Mouse (Mus musculus): ENCODE data around the gene B020004J07Rik. TPM values are rescaled to one million over a fixed set of nuclear protein-coding genes. Genes with fewer than 3 reads are reported as not detected.
"Not testable (repeated sequence)": the region's sequence is repeated elsewhere in the genome, so short reads cannot be mapped to it uniquely, and the experiment has no call there.

The B020004J07Rik gene
- total RNA-seq (2017): not detected in 2 replicates

DNA sequence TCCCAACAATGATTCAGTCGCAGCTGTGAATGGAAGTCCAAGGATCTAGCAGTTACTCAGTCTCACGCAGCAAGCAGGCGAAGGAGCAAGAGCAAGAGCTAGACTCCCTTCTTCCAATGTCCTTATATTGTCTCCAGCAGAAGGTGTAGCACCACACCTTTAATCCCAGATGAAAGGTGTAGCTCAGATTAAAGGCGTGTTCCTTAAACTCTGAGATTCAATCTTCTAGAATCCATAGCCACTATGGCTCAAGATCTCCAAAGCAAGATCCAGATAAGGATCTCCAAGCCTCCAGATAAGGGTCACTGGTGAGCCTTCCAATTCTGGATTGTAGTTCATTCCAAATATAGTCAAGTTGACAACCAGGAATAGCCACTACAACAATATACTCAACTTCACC lies at the start of gene B020004J07Rik:
TSS of gene B020004J07Rik (minus strand) at position 101 of the 400 bp plus-strand sequence.
- ATAC-seq (replicated peaks; ENCODE audit: low read depth, poor library complexity, severe bottlenecking): not testable (repeated sequence)

GRCm38 (mm10) chr4:101889377-101889776 lies 45.6 kb upstream of the B020004J07Rik start:
- ATAC-seq (replicated peaks; ENCODE audit: low read depth, poor library complexity, severe bottlenecking): no peak

- no peak for ATAC-seq (replicated peaks; ENCODE audit: low read depth, poor library complexity, severe bottlenecking)
Measured at GRCm38 (mm10) chr4:101883641-101884040, 39.8 kb upstream of the B020004J07Rik start.

- not testable (repeated sequence) for ATAC-seq (replicated peaks; ENCODE audit: low read depth, poor library complexity, severe bottlenecking)
Measured at GRCm38 (mm10) chr4:101875687-101876086, 31.9 kb upstream of the B020004J07Rik start.

GRCm38 (mm10) chr4:101872031-101872430 lies 28.2 kb upstream of the B020004J07Rik start:
- ATAC-seq (replicated peaks; ENCODE audit: low read depth, poor library complexity, severe bottlenecking): not testable (repeated sequence)

GRCm38 (mm10) chr4:101862289-101862688 lies 18.5 kb upstream of the B020004J07Rik start:
- no peak for ATAC-seq (replicated peaks; ENCODE audit: low read depth, poor library complexity, severe bottlenecking)

DNA sequence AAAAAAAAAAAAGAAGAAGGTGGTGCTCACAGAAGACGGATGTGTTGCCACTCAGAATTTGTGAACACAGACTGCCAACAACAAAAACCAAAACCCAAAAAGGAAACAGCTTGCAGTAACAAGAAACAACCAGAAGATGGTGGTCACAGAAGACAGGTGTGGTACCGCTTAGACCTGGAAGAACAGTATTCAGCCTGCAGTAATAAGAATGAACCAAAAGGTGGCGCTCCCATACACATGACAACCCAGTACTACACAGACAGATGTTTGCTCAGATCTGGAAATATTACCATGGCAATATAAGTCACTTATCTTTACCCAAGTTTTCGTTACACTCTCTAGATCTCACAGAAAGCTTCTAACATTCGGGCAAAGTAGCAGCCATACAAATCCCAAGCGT lies 17.1 kb upstream of the B020004J07Rik start:
- ATAC-seq (replicated peaks; ENCODE audit: low read depth, poor library complexity, severe bottlenecking): peak; percentile 32; the same call in 1 of the 2 replicates

- no peak for ATAC-seq (replicated peaks; ENCODE audit: low read depth, poor library complexity, severe bottlenecking)
Measured at GRCm38 (mm10) chr4:101850908-101851307, 7.1 kb upstream of the B020004J07Rik start.

Other genes starting within 250 kb of the B020004J07Rik start
- gene Leprot, start 196.3 kb downstream of the B020004J07Rik start, total RNA-seq (2017): 63.1 and 72.8 TPM in 2 replicates
- 0.32 TPM in 1 of 2 replicates, not detected in the other for gene Lepr, start 126.6 kb downstream of the B020004J07Rik start, total RNA-seq (2017)
- gene C130073F10Rik, start 49.8 kb upstream of the B020004J07Rik start, total RNA-seq (2017): not detected in 2 replicates
- gene Gm12800, start 65.1 kb upstream of the B020004J07Rik start, total RNA-seq (2017): not detected in 2 replicates
- gene Gm12794, start 96.4 kb upstream of the B020004J07Rik start, total RNA-seq (2017): not detected in 2 replicates
- not detected in 2 replicates for gene Gm12790, start 137.0 kb upstream of the B020004J07Rik start, total RNA-seq (2017)
- gene Gm12789, start 142.6 kb upstream of the B020004J07Rik start, total RNA-seq (2017): not detected in 2 replicates
- 68.7 and 85.2 TPM in 2 replicates for gene Pde4b, start 243.5 kb upstream of the B020004J07Rik start, total RNA-seq (2017)

Measured in common myeloid progenitor, adult 5-6 weeks (primary cell).